Mouse (Mus musculus) neural tube, embryonic 10.5 days (tissue): ENCODE data around the gene Rbpj.
"Not testable (repeated sequence)": the region's sequence is repeated elsewhere in the genome, so short reads cannot be mapped to it uniquely, and the experiment has no call there.

Experiments used
- DNase-seq: peaks from one replicate; pipeline ENCODE4 v3.0.0-alpha.2; 2017; ENCODE audit warnings: low spot score; ENCODE audit errors: extremely low spot score

Gene Rbpj

GRCm38 (mm10) chr5:53670321-53670938 lies 204.5 kb downstream of the Rbpj start:
- no peak for DNase-seq

- no peak for DNase-seq
Measured at GRCm38 (mm10) chr5:53671507-53671906, 205.6 kb downstream of the Rbpj start.

- peak; percentile 81 for DNase-seq
Measured at GRCm38 (mm10) chr5:53672352-53672751, 206.4 kb downstream of the Rbpj start.

GRCm38 (mm10) chr5:53673493-53674150 lies 207.7 kb downstream of the Rbpj start:
- DNase-seq, result not testable (repeated sequence)

GRCm38 (mm10) chr5:53676671-53677070 lies 210.7 kb downstream of the Rbpj start:
- no peak for DNase-seq

GRCm38 (mm10) chr5:53678036-53678767 lies 212.2 kb downstream of the Rbpj start:
- DNase-seq, result no peak

- DNase-seq, result no peak
Measured at GRCm38 (mm10) chr5:53679651-53680050, 213.7 kb downstream of the Rbpj start.

- DNase-seq, result no peak
Measured at GRCm38 (mm10) chr5:53683916-53684315, 218.0 kb downstream of the Rbpj start.

GRCm38 (mm10) chr5:53684417-53684816 lies 218.5 kb downstream of the Rbpj start:
- no peak for DNase-seq

- DNase-seq, result no peak
Measured at GRCm38 (mm10) chr5:53685623-53686022, 219.7 kb downstream of the Rbpj start.

GRCm38 (mm10) chr5:53686379-53686778 lies 220.4 kb downstream of the Rbpj start:
- no peak for DNase-seq

GRCm38 (mm10) chr5:53688326-53688725 lies 222.4 kb downstream of the Rbpj start:
- no peak for DNase-seq

GRCm38 (mm10) chr5:53691577-53691976 lies 225.6 kb downstream of the Rbpj start:
- DNase-seq, result no peak

- no peak for DNase-seq
Measured at GRCm38 (mm10) chr5:53692100-53692499, 226.1 kb downstream of the Rbpj start.

- DNase-seq, result no peak
Measured at GRCm38 (mm10) chr5:53692662-53693061, 226.7 kb downstream of the Rbpj start.

- no peak for DNase-seq
Measured at GRCm38 (mm10) chr5:53696701-53697100, 230.7 kb downstream of the Rbpj start.

GRCm38 (mm10) chr5:53697794-53698193 lies 231.8 kb downstream of the Rbpj start:
- no peak for DNase-seq

- no peak for DNase-seq
Measured at GRCm38 (mm10) chr5:53702686-53703085, 236.7 kb downstream of the Rbpj start.
